8 mouse cellular contexts compared by ENCODE assay signal in genomic region chr1:105663962-105664812, GRCm38 (mm10). TPM values are rescaled to one million over a fixed set of nuclear protein-coding genes. Genes with fewer than 3 reads are reported as not detected.
A peak's percentile ranks its signal among the peaks of the same experiment; 100 is the strongest.
DNase-seq lines count a peak whose midpoint lies in the region; ATAC-seq lines count a peak whose summit lies in the region.

No protein-coding gene starts in this region.

- peak; percentile 1; the same call in 1 of the 2 replicates for ATAC-seq in forebrain, embryonic 16.5 days
- ATAC-seq in midbrain, embryonic 11.5 days (ENCODE audit: low FRiP score) = peak; percentile 3

- H3K27ac ChIP-seq in forebrain, embryonic 16.5 days (ENCODE audit: low read length) = peak overlapping the region; percentile 86
- peak overlapping the region; percentile 48 for H3K27ac ChIP-seq in midbrain, embryonic 11.5 days (ENCODE audit: low read depth, low read length)

- no peaks in the 10 kb centered on the region for H3K27me3 ChIP-seq in forebrain, embryonic 16.5 days (replicated peaks; ENCODE audit: control insufficient read depth, insufficient read depth, low read length)
- H3K27me3 ChIP-seq in midbrain, embryonic 11.5 days (ENCODE audit: control insufficient read depth, insufficient read depth, low read length) = no peaks in the 10 kb centered on the region

- H3K9me3 ChIP-seq in forebrain, embryonic 16.5 days (ENCODE audit: control insufficient read depth, low read length) = no peaks in the 10 kb centered on the region
- H3K9me3 ChIP-seq in midbrain, embryonic 11.5 days (ENCODE audit: control insufficient read depth, low read length) = no peaks in the 10 kb centered on the region

- no peaks in the 10 kb centered on the region for H3K36me3 ChIP-seq in forebrain, embryonic 16.5 days (ENCODE audit: control insufficient read depth, insufficient read depth)
- H3K36me3 ChIP-seq in midbrain, embryonic 11.5 days (ENCODE audit: control insufficient read depth, insufficient read depth, low read length) = no peaks in the 10 kb centered on the region

- peaks cover 26% of the 10 kb centered on the region for H3K4me1 ChIP-seq in forebrain, embryonic 16.5 days (replicated peaks; ENCODE audit: control insufficient read depth, insufficient read depth, low read length)
- peaks cover 8% of the 10 kb centered on the region for H3K4me1 ChIP-seq in midbrain, embryonic 11.5 days (ENCODE audit: control insufficient read depth, insufficient read depth, low read length)

- H3K9ac ChIP-seq in forebrain, embryonic 16.5 days (replicated peaks; ENCODE audit: low read depth, low read length) = peak overlapping the region; percentile 91
- peak overlapping the region; percentile 85 for H3K9ac ChIP-seq in midbrain, embryonic 11.5 days (ENCODE audit: low read length)

- under 1% methylated on average over 68 of the region's 68 CpGs for WGBS in forebrain, embryonic 16.5 days
- under 1% methylated on average over 67 of the region's 68 CpGs for WGBS in midbrain, embryonic 11.5 days

- peak overlapping the region; percentile 93 for H3K4me2 ChIP-seq in forebrain, embryonic 16.5 days (ENCODE audit: low read length)
- H3K4me2 ChIP-seq in midbrain, embryonic 11.5 days = peak overlapping the region; percentile 86

- peak overlapping the region; percentile 90 for H3K4me3 ChIP-seq in forebrain, embryonic 16.5 days (replicated peaks; ENCODE audit: low read length)
- H3K4me3 ChIP-seq in midbrain, embryonic 11.5 days (ENCODE audit: low read depth, low read length) = peak overlapping the region; percentile 96

- peak; percentile 15 for DNase-seq in adrenal gland, postnatal 14 days
- no peak for DNase-seq in adrenal gland, adult 18-20 months (ENCODE audit: low spot score in 2 of 2)
- peak; percentile 14 for DNase-seq in spleen, adult 12 weeks (ENCODE audit: low spot score)
- no peak for DNase-seq in spleen, postnatal 4 days (ENCODE audit: low spot score in 2 of 2)
- peak; percentile 12 for DNase-seq in kidney, postnatal 14 days
- DNase-seq in midbrain, embryonic 11.5 days (ENCODE audit: low spot score, missing footprints) = peak; percentile 92
- DNase-seq in thymus, postnatal 10 days (ENCODE audit: low spot score in 2 of 2) = peak; percentile 11 to 34

RNA-seq across cellular contexts. Expression of gene Relch, which starts 0.5 kb away (rescaled TPM):
- 33.5 and 41.6 TPM in 2 replicates for total RNA-seq in adrenal gland, postnatal 14 days (2021)
- 10 to 100 TPM; 32.0 to 34.6 TPM for total RNA-seq in adrenal gland, adult 18-20 months (2021)
- polyA plus RNA-seq in forebrain, embryonic 16.5 days (2015; fragmentation: Nextera tagmentation; extraction: Ambion mirVana) = 46.9 TPM in 2 replicates
- polyA plus RNA-seq in midbrain, embryonic 11.5 days (2014; fragmentation: Nextera tagmentation; extraction: Ambion mirVana) = 27.9 and 30.1 TPM in 2 replicates

RNA-seq across cellular contexts. Expression of gene Pign, which starts 0.7 kb away (rescaled TPM):
- total RNA-seq in adrenal gland, postnatal 14 days (2021) = 31.0 and 34.6 TPM in 2 replicates
- total RNA-seq in adrenal gland, adult 18-20 months (2021) = 10 to 100 TPM; 22.0 to 40.0 TPM
- 9.8 and 12.1 TPM in 2 replicates for polyA plus RNA-seq in forebrain, embryonic 16.5 days (2015; fragmentation: Nextera tagmentation; extraction: Ambion mirVana)
- polyA plus RNA-seq in midbrain, embryonic 11.5 days (2014; fragmentation: Nextera tagmentation; extraction: Ambion mirVana) = 13.2 and 14.3 TPM in 2 replicates

Comparison
In these comparisons a context has a peak if more than half of its experiments do, and no peak if none do; other contexts are left out.
1. DNase-seq: peak in adrenal gland, postnatal 14 days (single experiment), spleen, adult 12 weeks (single experiment), kidney, postnatal 14 days (single experiment), midbrain, embryonic 11.5 days (single experiment) and thymus, postnatal 10 days (2 of 2); none in adrenal gland, adult 18-20 months (0 of 2) and spleen, postnatal 4 days (0 of 2).